Mouse (Mus musculus) MEL (cell line): Measurements from ENCODE around the gene Exosc6. TPM values are rescaled to one million over a fixed set of nuclear protein-coding genes. Genes with fewer than 3 reads are reported as not detected.
"Not testable (repeated sequence)": the region's sequence is repeated elsewhere in the genome, so short reads cannot be mapped to it uniquely, and the experiment has no call there.

Experiments
- DNase-seq: peaks from one replicate; pipeline ENCODE4 v3.0.0; 2011; ENCODE audit warnings: low read depth, low spot score
- H3K27ac ChIP-seq: 2 replicates; pipeline ENCODE4 v1.5.1; 2012; ENCODE audit warnings: low read depth, mild to moderate bottlenecking, control low read depth, low read length, moderate library complexity; ENCODE audit not compliant: control insufficient read depth
- H3K27me3 ChIP-seq, 2 experiments: fragments of 150-350 bp in 1 of 2; sonication (generic) in 1 of 2; 2 replicates each; pipeline ENCODE4 v1.6.1; 2012; ENCODE audit warnings: low read length in 2 of 2, mild to moderate bottlenecking in 2 of 2, improper control_type of control experiment in 1 of 2, moderate library complexity in 1 of 2; ENCODE audit not compliant: insufficient read depth in 2 of 2, control insufficient read depth in 1 of 2
- H3K36me3 ChIP-seq, 2 experiments: 2 replicates each; pipeline ENCODE4 v1.6.1; 2012 to 2014; ENCODE audit warnings: low read length in 2 of 2, improper control_type of control experiment in 1 of 2, inconsistent platforms in 1 of 2, mild to moderate bottlenecking in 1 of 2; ENCODE audit not compliant: insufficient read depth in 2 of 2, control insufficient read depth in 1 of 2
- H3K4me1 ChIP-seq, 2 experiments: fragments of 150-350 bp in 1 of 2; sonication (generic) in 1 of 2; 2 replicates each; pipeline ENCODE4 v1.6.1; 2012; ENCODE audit warnings: low read length in 2 of 2, improper control_type of control experiment in 1 of 2, mild to moderate bottlenecking in 1 of 2; ENCODE audit not compliant: insufficient read depth in 2 of 2, control insufficient read depth in 1 of 2
- H3K4me3 ChIP-seq, 2 experiments: fragments of 150-350 bp in 1 of 2; sonication (generic) in 1 of 2; 2 replicates each; pipeline ENCODE4 v1.5.1; 2012; ENCODE audit warnings: low read depth in 2 of 2, low read length in 2 of 2, mild to moderate bottlenecking in 2 of 2, moderate library complexity in 2 of 2, control low read depth in 1 of 2, improper control_type of control experiment in 1 of 2; ENCODE audit not compliant: control insufficient read depth in 1 of 2, insufficient read depth in 1 of 2
- H3K79me2 ChIP-seq: 2 replicates; pipeline ENCODE4 v1.6.1; 2012; ENCODE audit warnings: mild to moderate bottlenecking, low read length, moderate library complexity; ENCODE audit not compliant: control insufficient read depth, poor library complexity, insufficient read depth
- H3K9ac ChIP-seq: 2 replicates; pipeline ENCODE4 v1.6.1; 2012; ENCODE audit warnings: low read depth, mild to moderate bottlenecking, control low read depth, low read length, moderate library complexity; ENCODE audit not compliant: control insufficient read depth, poor library complexity, severe bottlenecking
- H3K9me3 ChIP-seq: fragments of 150-350 bp; sonication (generic); replicated peaks from 2 replicates; pipeline ENCODE4 v1.6.1; 2012; ENCODE audit warnings: mild to moderate bottlenecking, low read length, improper control_type of control experiment, moderate library complexity; ENCODE audit not compliant: insufficient read depth
- CHD2 ChIP-seq: IDR thresholded peaks from 2 replicates; pipeline ENCODE4 v1.6.1; 2011; ENCODE audit warnings: low read length, improper control_type of control experiment
- ETS1 ChIP-seq: IDR thresholded peaks from 2 replicates; pipeline ENCODE4 v1.6.1; 2012; ENCODE audit warnings: low read depth, mild to moderate bottlenecking, inconsistent platforms, low read length, improper control_type of control experiment, moderate library complexity
- GABPA ChIP-seq: IDR thresholded peaks from 2 replicates; pipeline ENCODE4 v1.6.1; 2012; ENCODE audit warnings: low read depth, mild to moderate bottlenecking, inconsistent platforms, low read length, improper control_type of control experiment, moderate library complexity
- GATA1 ChIP-seq: IDR thresholded peaks from 2 replicates; pipeline ENCODE4 v1.6.1; 2011; ENCODE audit warnings: low read depth, low read length, improper control_type of control experiment
- MAFK ChIP-seq: IDR thresholded peaks from 2 replicates; pipeline ENCODE4 v1.6.1; 2011; ENCODE audit warnings: low read depth, mild to moderate bottlenecking, low read length, improper control_type of control experiment, borderline replicate concordance
- NELFE ChIP-seq: IDR thresholded peaks from 2 replicates; pipeline ENCODE4 v1.6.1; 2011; ENCODE audit warnings: low read depth, low read length, improper control_type of control experiment
- NRF1 ChIP-seq: IDR thresholded peaks from 2 replicates; pipeline ENCODE4 v1.6.1; 2014; ENCODE audit warnings: low read depth, mild to moderate bottlenecking, inconsistent platforms, low read length, improper control_type of control experiment, moderate library complexity; ENCODE audit not compliant: poor library complexity, insufficient read depth, severe bottlenecking
- POLR2A ChIP-seq, 2 experiments: IDR thresholded peaks; 2 replicates each; pipeline ENCODE4 v1.6.1; 2011 to 2012; ENCODE audit warnings: low read length in 2 of 2, mild to moderate bottlenecking in 2 of 2, control low read depth in 1 of 2, improper control_type of control experiment in 1 of 2, low read depth in 1 of 2, moderate library complexity in 1 of 2; ENCODE audit not compliant: control insufficient read depth in 1 of 2, insufficient read depth in 1 of 2, poor library complexity in 1 of 2
- POLR2AphosphoS5 ChIP-seq: IDR thresholded peaks from 2 replicates; pipeline ENCODE4 v1.6.1; 2012; ENCODE audit warnings: low read depth, borderline replicate concordance, mild to moderate bottlenecking, inconsistent platforms, low read length, moderate library complexity, mixed read lengths
- TBP ChIP-seq: IDR thresholded peaks from 2 replicates; pipeline ENCODE4 v1.8.0; 2011; ENCODE audit warnings: low read depth, low read length, improper control_type of control experiment
- TCF12 ChIP-seq: IDR thresholded peaks from 2 replicates; pipeline ENCODE4 v1.6.1; 2014; ENCODE audit warnings: low read depth, mild to moderate bottlenecking, inconsistent platforms, low read length, improper control_type of control experiment, moderate library complexity
- USF1 ChIP-seq: IDR thresholded peaks from 2 replicates; pipeline ENCODE4 v1.6.1; 2014; ENCODE audit warnings: low read depth, mild to moderate bottlenecking, inconsistent platforms, low read length, improper control_type of control experiment, moderate library complexity
- polyA plus RNA-seq, 2 experiments: library from polyadenylated mRNA; stranded (reverse) in 1 of 2; unstranded in 1 of 2; fragments of >175 nt in 1 of 2; fragments of >200 nt in 1 of 2; gene quantifications; 2 replicates each; pipeline versions ENCODE4 v1.2.1 to v1.2.4; 2012; ENCODE audit warnings: low replicate concordance in 2 of 2, low read depth in 1 of 2; ENCODE audit not compliant: insufficient read length in 2 of 2, insufficient read depth in 1 of 2, missing spikeins in 1 of 2
- total RNA-seq: library from RNA; depleted of rRNA; stranded (reverse); fragments of 300-350 nt; gene quantifications from 2 replicates; pipeline ENCODE4 v1.2.3, GENCODE M21; 2012

The Exosc6 gene
- total and polyA plus RNA-seq, 3 experiments, result 8.0 to 26.4 TPM; not detected in 1

- H3K9me3 ChIP-seq, result no peaks in the 10 kb centered on the region
- DNase-seq, result peak; percentile 39
- TF ChIP-seq MAFK, result no peak
- TF ChIP-seq TBP, result peak; percentile 90
- no peak for TF ChIP-seq POLR2AphosphoS5
- no peak for TF ChIP-seq CHD2
- no peak for TF ChIP-seq GATA1
- TF ChIP-seq POLR2A (IDR thresholded peaks at IDR 0.05; ENCODE audit: control insufficient read depth in 1 of 2, insufficient read depth in 1 of 2, low read depth in 1 of 2, low read length in 2 of 2, poor library complexity in 1 of 2), result no peak
- TF ChIP-seq GABPA, result no peak
Measured at GRCm38 (mm10) chr8:111066308-111066707, 10.2 kb downstream of the Exosc6 start.

DNA sequence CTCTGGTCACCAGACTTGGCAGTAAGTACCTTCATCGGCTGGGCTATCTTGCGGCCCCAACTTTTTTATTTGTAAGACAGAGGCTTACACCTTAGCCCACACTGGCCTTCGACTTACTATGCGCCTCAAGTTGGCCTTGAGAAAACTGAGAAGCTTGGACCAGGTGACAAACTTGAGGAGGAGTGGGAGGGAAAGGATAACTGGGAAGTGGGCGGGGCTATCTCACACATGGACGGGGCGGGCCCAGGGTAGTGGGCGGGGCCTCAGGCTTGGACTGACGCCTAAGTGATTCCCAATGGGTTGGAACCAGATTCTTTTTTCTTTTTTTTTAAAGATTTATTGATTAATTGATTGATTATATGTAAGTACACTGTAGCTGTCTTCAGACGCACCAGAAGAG lies 11.3 kb downstream of the Exosc6 start:
- Histone ChIP-seq H3K9me3 (no peaks in the 10 kb centered on the region), H3K79me2 (no peaks in the 10 kb centered on the region), H3K9ac (no peak overlapping the region), H3K27ac (no peak overlapping the region), H3K27me3 (no peaks in the 10 kb centered on the region), H3K4me3 (peak overlapping the region in 1 of 2 experiments; percentile 20; a peak in 1 of 4 replicates), H3K36me3 (peaks cover 0 to 9% of the 10 kb centered on the region in 2 experiments; a peak in 2 of 4 replicates), H3K4me1 (peaks cover 8 to 41% of the 10 kb centered on the region in 2 experiments)
- TF ChIP-seq NRF1, result no peak
- TF ChIP-seq USF1, result no peak
- no peak for TF ChIP-seq TCF12
- no peak for TF ChIP-seq NELFE
- DNase-seq, result peak; percentile 52

More at GRCm38 (mm10) chr8:111066308-111066707, 10.2 kb downstream of the Exosc6 start:
- Histone ChIP-seq H3K79me2 (no peaks in the 10 kb centered on the region), H3K36me3 (peaks cover 0 to 10% of the 10 kb centered on the region in 2 experiments; a peak in 2 of 4 replicates), H3K4me1 (peaks cover 8 to 35% of the 10 kb centered on the region in 2 experiments), H3K27me3 (no peaks in the 10 kb centered on the region), H3K27ac (no peak overlapping the region), H3K4me3 (no peak overlapping the region), H3K9ac (no peak overlapping the region)

DNA sequence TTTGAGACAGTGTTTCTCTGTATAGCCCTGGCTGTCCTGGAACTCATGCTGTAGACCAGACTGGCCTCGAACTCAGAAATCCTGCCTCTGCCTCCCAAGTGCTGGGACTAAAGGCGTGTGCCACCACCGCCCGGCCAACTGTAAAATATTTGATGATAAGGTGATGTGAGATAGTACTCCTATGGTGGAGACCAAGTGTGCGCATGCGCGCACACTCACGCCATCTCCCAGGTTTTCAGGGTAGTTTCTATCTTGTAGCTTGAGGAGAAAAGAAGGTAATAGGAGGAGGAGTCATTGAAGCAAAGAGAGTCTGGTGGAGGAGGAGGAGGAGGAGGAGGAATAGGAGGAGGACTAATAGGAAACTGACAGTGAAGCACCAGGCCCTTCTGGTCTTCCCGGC lies 12.5 kb downstream of the Exosc6 start:
- peak overlapping the region; percentile 51 to 53 for H3K4me3 ChIP-seq
- peaks cover 8 to 35% of the 10 kb centered on the region in 2 experiments for H3K4me1 ChIP-seq
- H3K27me3 ChIP-seq, result not testable (repeated sequence)
- peak; percentile 95 for TF ChIP-seq TBP
- TF ChIP-seq ETS1, result 0 out of 2 replicates have a peak, but pooled peaks have one; percentile 13
- TF ChIP-seq NRF1, result peak; percentile 72
- 0 out of 2 replicates have a peak, but pooled peaks have one; percentile 7 for TF ChIP-seq MAFK
- TF ChIP-seq GATA1, result peak; percentile 38; the same call in 1 of the 2 replicates
- TF ChIP-seq, all 39 proteins: peak for 5; not testable (repeated sequence) for 34
- not testable (repeated sequence) for H3K36me3 ChIP-seq, H3K9me3 ChIP-seq, H3K79me2 ChIP-seq
- peak overlapping the region; percentile 79 for H3K27ac ChIP-seq
- peak overlapping the region; percentile 41 for H3K9ac ChIP-seq
- DNase-seq, result peak; percentile 79
